Mouse (Mus musculus) myocyte (in vitro differentiated cells): ENCODE measurements at regions not wholly inside any gene's neighbourhood (a gene's known extent, or its start where the extent isn't known, plus 50 kb on each side); places are given as distances from the start of the nearest gene placed in this dataset.

Experiments
- E2F4 ChIP-seq: IDR thresholded peaks from one replicate; pipeline ENCODE4 v1.6.1; 2011; ENCODE audit warnings: mild to moderate bottlenecking, control low read depth, moderate library complexity; ENCODE audit not compliant: insufficient read depth
- MAX ChIP-seq: IDR thresholded peaks from one replicate; pipeline ENCODE4 v1.6.1; 2011; ENCODE audit warnings: low read depth, mild to moderate bottlenecking, control low read depth
- MYOD1 ChIP-seq, 3 experiments: IDR thresholded peaks; one replicate each; pipeline ENCODE4 v1.6.1; 2011; ENCODE audit warnings: control low read depth in 2 of 3, low read depth in 2 of 3, mild to moderate bottlenecking in 2 of 3, moderate library complexity in 1 of 3; ENCODE audit not compliant: insufficient read length in 2 of 3, control insufficient read depth in 1 of 3
- POLR2A ChIP-seq: IDR thresholded peaks from one replicate; pipeline ENCODE4 v1.6.1; 2011; ENCODE audit warnings: low read depth, mild to moderate bottlenecking, control low read depth, moderate library complexity; ENCODE audit not compliant: insufficient read length
- SRF ChIP-seq: IDR thresholded peaks from one replicate; pipeline ENCODE4 v1.6.1; 2011; ENCODE audit warnings: low read depth; ENCODE audit not compliant: control insufficient read depth, insufficient read length
- TCF12 ChIP-seq: IDR thresholded peaks from one replicate; pipeline ENCODE4 v1.6.1; 2011; ENCODE audit warnings: mild to moderate bottlenecking, control low read depth; ENCODE audit not compliant: poor library complexity, insufficient read depth, severe bottlenecking
- TCF3 ChIP-seq: IDR thresholded peaks from one replicate; pipeline ENCODE4 v1.6.1; 2011; ENCODE audit warnings: low read depth, control low read depth; ENCODE audit not compliant: insufficient read length
- USF1 ChIP-seq: IDR thresholded peaks from one replicate; pipeline ENCODE4 v1.6.1; 2011; ENCODE audit warnings: low read depth, mild to moderate bottlenecking, control low read depth, moderate library complexity

- TF ChIP-seq TCF12 = no peak
- no peak for TF ChIP-seq POLR2A
- TF ChIP-seq SRF = no peak
- TF ChIP-seq E2F4 = no peak
- no peak for TF ChIP-seq MYOD1 (IDR thresholded peaks at IDR 0.05; ENCODE audit: control insufficient read depth in 1 of 3, insufficient read length in 2 of 3, low read depth in 2 of 3)
- TF ChIP-seq MAX = no peak
- TF ChIP-seq USF1 = no peak
- TF ChIP-seq TCF3 = no peak
These were observed 106.6 kb upstream of the Klf13 start for GRCm38 (mm10) chr7:64045292-64045691.
